Mouse (Mus musculus): Measurements from ENCODE around the gene Icam5.
"Not testable (repeated sequence)": the region's sequence is repeated elsewhere in the genome, so short reads cannot be mapped to it uniquely, and the experiment has no call there.

GRCm38 (mm10) chr9:21044785-21045184 lies 12.9 kb downstream of the Icam5 start:
- not testable (repeated sequence) for TF ChIP-seq POLR2A (IDR thresholded peaks at IDR 0.05; ENCODE audit: insufficient read length, low read depth); TCF12 (IDR thresholded peaks at IDR 0.05; ENCODE audit: insufficient read depth, poor library complexity, severe bottlenecking); MYOD1 (IDR thresholded peaks at IDR 0.05; ENCODE audit: control insufficient read depth in 1 of 3, insufficient read length in 2 of 3, low read depth in 2 of 3); USF1 (IDR thresholded peaks at IDR 0.05; ENCODE audit: low read depth); E2F4 (IDR thresholded peaks at IDR 0.05; ENCODE audit: insufficient read depth); POLR2AphosphoS2 (IDR thresholded peaks at IDR 0.05; ENCODE audit: insufficient read length, low read depth); REST (IDR thresholded peaks at IDR 0.05; ENCODE audit: insufficient read depth, insufficient read length); MAX (IDR thresholded peaks at IDR 0.05; ENCODE audit: low read depth); MYOG (IDR thresholded peaks at IDR 0.05; ENCODE audit: control insufficient read depth in 1 of 3, insufficient read depth in 1 of 3, insufficient read length in 2 of 3, low read depth in 2 of 3); CEBPB (IDR thresholded peaks at IDR 0.05; ENCODE audit: insufficient read depth, poor library complexity, severe bottlenecking)

All from myocyte (in vitro differentiated cells).